Comparison of ENCODE assay signal across 8 mouse cellular contexts in the genomic region with DNA sequence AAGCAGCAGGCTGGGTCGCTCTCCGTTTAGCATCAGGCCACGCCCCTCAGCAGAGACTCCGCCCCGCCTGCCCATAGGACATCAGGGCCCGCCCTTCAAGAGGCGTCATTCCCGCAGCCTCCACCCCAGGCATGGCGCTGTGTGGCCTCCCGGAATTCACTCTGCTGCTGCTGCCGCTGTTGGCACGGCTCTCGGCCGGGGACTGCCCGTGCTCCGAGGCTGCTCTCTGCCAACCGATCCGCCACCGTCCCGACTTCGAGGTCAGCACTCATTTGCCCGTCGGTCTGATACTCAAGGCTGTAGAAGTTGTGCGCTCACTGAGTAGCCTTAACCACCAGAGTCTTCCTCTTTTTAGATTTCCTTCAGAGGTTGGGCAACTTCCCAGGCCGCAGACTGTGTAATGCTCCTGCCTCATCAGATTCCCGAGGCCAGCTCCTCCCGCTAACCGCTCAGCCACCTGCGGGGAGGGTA. TPM values are rescaled to one million over a fixed set of nuclear protein-coding genes. Genes with fewer than 3 reads are reported as not detected.
DNase-seq lines count a peak whose midpoint lies in the region; ATAC-seq and TF ChIP-seq lines count a peak whose summit lies in the region.

No protein-coding gene starts in this region.

- peak overlapping the region; percentile 65 for H3K4me2 ChIP-seq in kidney, embryonic 15.5 days

- peak overlapping the region; percentile 95 for H3K27ac ChIP-seq in bone marrow macrophage, adult 2 months (ENCODE audit: insufficient read depth, low read depth, low read length)
- H3K27ac ChIP-seq in embryonic fibroblast, embryonic 13.5 days (ENCODE audit: insufficient read depth, low read length): peak overlapping the region; percentile 62
- peak overlapping the region; percentile 93 for H3K27ac ChIP-seq in heart, embryonic 10.5 days
- H3K27ac ChIP-seq in kidney, embryonic 15.5 days: peak overlapping the region; percentile 88

- peak overlapping the region; percentile 66 for H3K9ac ChIP-seq in kidney, embryonic 15.5 days

- no peaks in the 10 kb centered on the region for H3K9me3 ChIP-seq in heart, embryonic 10.5 days
- no peaks in the 10 kb centered on the region for H3K9me3 ChIP-seq in kidney, embryonic 15.5 days (replicated peaks)

- H3K36me3 ChIP-seq in heart, embryonic 10.5 days: peaks cover 12% of the 10 kb centered on the region; the same call in 1 of the 2 replicates
- peaks cover 3% of the 10 kb centered on the region for H3K36me3 ChIP-seq in kidney, embryonic 15.5 days

- no peak for TF ChIP-seq CTCF in bone marrow macrophage, adult 2 months (IDR thresholded peaks at IDR 0.05; ENCODE audit: low read depth, low read length)
- no peak for TF ChIP-seq CTCF in embryonic fibroblast, embryonic 13.5 days (IDR thresholded peaks at IDR 0.05; ENCODE audit: borderline replicate concordance, insufficient read depth, low read length)

- peak; percentile 91 for DNase-seq in A20 (ENCODE audit: low read depth, low spot score)
- DNase-seq in heart, embryonic 10.5 days (ENCODE audit: low spot score): peak; percentile 98
- peak; percentile 98 for DNase-seq in liver
- peak; percentile 93 to 95 for DNase-seq in spleen, postnatal 4 days (ENCODE audit: low spot score in 2 of 2)

- peak overlapping the region; percentile 85 for H3K4me3 ChIP-seq in bone marrow macrophage, adult 2 months (ENCODE audit: insufficient read depth, low read length)
- H3K4me3 ChIP-seq in embryonic fibroblast, embryonic 13.5 days (ENCODE audit: insufficient read depth, low read length): peak overlapping the region; percentile 65
- peak overlapping the region; percentile 72 for H3K4me3 ChIP-seq in heart, embryonic 10.5 days
- peak overlapping the region; percentile 59 for H3K4me3 ChIP-seq in kidney, embryonic 15.5 days (replicated peaks)

- no peaks in the 10 kb centered on the region for H3K27me3 ChIP-seq in heart, embryonic 10.5 days (ENCODE audit: insufficient read depth, poor library complexity, severe bottlenecking)
- no peaks in the 10 kb centered on the region for H3K27me3 ChIP-seq in kidney, embryonic 15.5 days

- H3K4me1 ChIP-seq in bone marrow macrophage, adult 2 months (ENCODE audit: control insufficient read depth, insufficient read depth, low read length): peaks cover 22% of the 10 kb centered on the region
- no peaks in the 10 kb centered on the region for H3K4me1 ChIP-seq in embryonic fibroblast, embryonic 13.5 days (ENCODE audit: control insufficient read depth, insufficient read depth, low read length)
- H3K4me1 ChIP-seq in heart, embryonic 10.5 days: peaks cover 26% of the 10 kb centered on the region
- peaks cover 16% of the 10 kb centered on the region for H3K4me1 ChIP-seq in kidney, embryonic 15.5 days

- under 1% methylated on average over 29 of the region's 29 CpGs for WGBS in heart, embryonic 10.5 days
- under 1% methylated on average over 29 of the region's 29 CpGs for WGBS in kidney, embryonic 15.5 days

- ATAC-seq in kidney, embryonic 15.5 days (replicated peaks; ENCODE audit: low FRiP score): peak; percentile 99
- peak; percentile 94 for ATAC-seq in monocyte, adult 5-6 weeks (replicated peaks; ENCODE audit: insufficient number of reproducible peaks, low FRiP score, low TSS enrichment, poor library complexity, severe bottlenecking)

- TF ChIP-seq POLR2A in bone marrow macrophage, adult 2 months (IDR thresholded peaks at IDR 0.05; ENCODE audit: borderline replicate concordance, low read depth, low read length): peak; percentile 64; the same call in 1 of the 2 replicates
- peak; percentile 98 for TF ChIP-seq POLR2A in embryonic fibroblast, embryonic 13.5 days (IDR thresholded peaks at IDR 0.05; ENCODE audit: low read depth, low read length)

RNA-seq across cellular contexts. Expression of gene Ctbs, which starts 0.8 kb away (rescaled TPM):
- 27.2 and 31.6 TPM in 2 replicates for polyA plus RNA-seq in bone marrow macrophage, adult 2 months (2012; ENCODE audit: insufficient read depth, insufficient read length, missing spikeins)
- polyA plus RNA-seq in embryonic fibroblast, embryonic 13.5 days (2011; ENCODE audit: insufficient read length, low read depth, missing spikeins): 13.6 and 18.5 TPM in 2 replicates
- polyA plus RNA-seq in heart, embryonic 10.5 days (2016; fragmentation: Nextera tagmentation; extraction: Ambion mirVana): 9.9 and 11.4 TPM in 2 replicates
- polyA plus RNA-seq in kidney, embryonic 15.5 days (2015; fragmentation: Nextera tagmentation; extraction: Ambion mirVana): 12.2 and 12.9 TPM in 2 replicates
- 23.6 to 29.4 TPM (median 24.0 TPM) in 3 replicates for total RNA-seq in monocyte, adult 5-6 weeks (2017)

RNA-seq across cellular contexts. Expression of gene Ssx2ip, which starts 46.0 kb away (rescaled TPM):
- polyA plus RNA-seq in bone marrow macrophage, adult 2 months (2012; ENCODE audit: insufficient read depth, insufficient read length, missing spikeins): 6.1 and 6.9 TPM in 2 replicates
- polyA plus RNA-seq in embryonic fibroblast, embryonic 13.5 days (2011; ENCODE audit: insufficient read length, low read depth, missing spikeins): 8.8 and 10.1 TPM in 2 replicates
- polyA plus RNA-seq in heart, embryonic 10.5 days (2016; fragmentation: Nextera tagmentation; extraction: Ambion mirVana): 29.8 and 35.8 TPM in 2 replicates
- polyA plus RNA-seq in kidney, embryonic 15.5 days (2015; fragmentation: Nextera tagmentation; extraction: Ambion mirVana): 23.7 and 24.2 TPM in 2 replicates
- total RNA-seq in monocyte, adult 5-6 weeks (2017): 1.3 to 10.4 TPM (median 2.9 TPM) in 3 replicates

RNA-seq across cellular contexts. Expression of gene Spata1, which starts 49.1 kb away (rescaled TPM):
- polyA plus RNA-seq in bone marrow macrophage, adult 2 months (2012; ENCODE audit: insufficient read depth, insufficient read length, missing spikeins): 4.0 and 7.2 TPM in 2 replicates
- 4.6 and 6.1 TPM in 2 replicates for polyA plus RNA-seq in embryonic fibroblast, embryonic 13.5 days (2011; ENCODE audit: insufficient read length, low read depth, missing spikeins)
- 5.0 and 5.4 TPM in 2 replicates for polyA plus RNA-seq in heart, embryonic 10.5 days (2016; fragmentation: Nextera tagmentation; extraction: Ambion mirVana)
- 5.9 and 6.5 TPM in 2 replicates for polyA plus RNA-seq in kidney, embryonic 15.5 days (2015; fragmentation: Nextera tagmentation; extraction: Ambion mirVana)
- 10.4 to 19.9 TPM (median 16.8 TPM) in 3 replicates for total RNA-seq in monocyte, adult 5-6 weeks (2017)

RNA-seq across cellular contexts. Expression of gene Gng5, which starts 49.2 kb away (rescaled TPM):
- 450 and 503 TPM in 2 replicates for polyA plus RNA-seq in bone marrow macrophage, adult 2 months (2012; ENCODE audit: insufficient read depth, insufficient read length, missing spikeins)
- polyA plus RNA-seq in embryonic fibroblast, embryonic 13.5 days (2011; ENCODE audit: insufficient read length, low read depth, missing spikeins): 303 and 362 TPM in 2 replicates
- polyA plus RNA-seq in heart, embryonic 10.5 days (2016; fragmentation: Nextera tagmentation; extraction: Ambion mirVana): 1,312 and 1,459 TPM in 2 replicates
- polyA plus RNA-seq in kidney, embryonic 15.5 days (2015; fragmentation: Nextera tagmentation; extraction: Ambion mirVana): 951 and 1,101 TPM in 2 replicates
- 101 to 231 TPM (median 211 TPM) in 3 replicates for total RNA-seq in monocyte, adult 5-6 weeks (2017)

Comparison
In these comparisons a context has a peak if more than half of its experiments do, and no peak if none do; other contexts are left out.
1. Peak in every context shown above with its lines: DNase-seq, ATAC-seq, H3K4me3 ChIP-seq and H3K27ac ChIP-seq.